Mouse (Mus musculus): ENCODE measurements at regions not wholly inside any gene's neighbourhood (a gene's known extent, or its start where the extent isn't known, plus 50 kb on each side); places are given as distances from the start of the nearest gene placed in this dataset.

- Histone ChIP-seq H3K4me2 (ENCODE audit: low read length) (peak overlapping the region; percentile 32), H3K36me3 (ENCODE audit: control insufficient read depth, insufficient read depth, low read length) (no peaks in the 10 kb centered on the region), H3K4me1 (ENCODE audit: control insufficient read depth, insufficient read depth, low read depth, low read length) (peaks cover 4% of the 10 kb centered on the region; the same call in 1 of the 2 replicates), H3K9ac (ENCODE audit: low read depth, low read length) (no peak overlapping the region), H3K27ac (ENCODE audit: low read depth, low read length) (no peak overlapping the region), H3K27me3 (replicated peaks; ENCODE audit: control insufficient read depth, insufficient read depth, low read length) (no peaks in the 10 kb centered on the region), H3K4me3 (ENCODE audit: low read length) (no peak overlapping the region), H3K9me3 (ENCODE audit: control insufficient read depth, low read length) (no peaks in the 10 kb centered on the region)
- 23% methylated on average over 12 of the region's 12 CpGs for WGBS
- ATAC-seq, result peak; percentile 79
These were observed 574.4 kb downstream of the Dok5 start for GRCm38 (mm10) chr2:171306000-171306399.

- H3K9ac ChIP-seq (ENCODE audit: low read depth, low read length), result no peak overlapping the region
- H3K36me3 ChIP-seq (ENCODE audit: control insufficient read depth, insufficient read depth, low read length), result no peaks in the 10 kb centered on the region
- no peaks in the 10 kb centered on the region for H3K9me3 ChIP-seq (ENCODE audit: control insufficient read depth, low read length)
- H3K27ac ChIP-seq (ENCODE audit: low read depth, low read length), result no peak overlapping the region
- no peaks in the 10 kb centered on the region for H3K4me1 ChIP-seq (ENCODE audit: control insufficient read depth, insufficient read depth, low read depth, low read length)
- 40% methylated on average over 5 of the region's 5 CpGs for WGBS
- no peak overlapping the region for H3K4me3 ChIP-seq (ENCODE audit: low read length)
- ATAC-seq, result no peak
- no peaks in the 10 kb centered on the region for H3K27me3 ChIP-seq (replicated peaks; ENCODE audit: control insufficient read depth, insufficient read depth, low read length)
- H3K4me2 ChIP-seq (ENCODE audit: low read length), result no peak overlapping the region
These were observed 566.9 kb downstream of the Dok5 start for GRCm38 (mm10) chr2:171298519-171298918.

GRCm38 (mm10) chr2:171295603-171296002, 564.0 kb downstream of the Dok5 start:
- H3K9me3 ChIP-seq (ENCODE audit: control insufficient read depth, low read length), result no peaks in the 10 kb centered on the region
- no peak for ATAC-seq
- no peaks in the 10 kb centered on the region for H3K36me3 ChIP-seq (ENCODE audit: control insufficient read depth, insufficient read depth, low read length)
- H3K9ac ChIP-seq (ENCODE audit: low read depth, low read length), result no peak overlapping the region
- no peak overlapping the region for H3K4me2 ChIP-seq (ENCODE audit: low read length)
- no peak overlapping the region for H3K27ac ChIP-seq (ENCODE audit: low read depth, low read length)
- WGBS, result 95% methylated on average over 5 of the region's 5 CpGs
- no peak overlapping the region for H3K4me3 ChIP-seq (ENCODE audit: low read length)
- H3K4me1 ChIP-seq (ENCODE audit: control insufficient read depth, insufficient read depth, low read depth, low read length), result no peaks in the 10 kb centered on the region
- no peaks in the 10 kb centered on the region for H3K27me3 ChIP-seq (replicated peaks; ENCODE audit: control insufficient read depth, insufficient read depth, low read length)

DNA sequence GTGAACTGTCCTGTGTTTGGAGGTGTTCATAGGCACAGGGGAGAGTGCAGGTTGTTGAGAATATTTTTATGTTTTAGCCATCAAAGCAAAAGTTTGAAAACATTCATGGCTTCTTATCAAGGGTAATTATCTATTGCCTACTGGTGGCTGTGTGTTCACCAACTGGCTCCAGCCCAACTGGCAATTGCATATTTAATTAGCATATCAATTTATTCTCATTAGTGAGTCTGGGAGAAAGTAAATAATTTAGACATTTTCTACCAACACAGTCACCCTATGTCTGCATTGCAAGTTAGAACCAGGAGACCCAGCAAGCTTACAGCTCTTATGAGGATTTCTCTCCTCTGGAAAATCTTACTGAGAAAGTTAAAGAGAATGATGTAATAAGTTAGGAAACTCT, 561.0 kb downstream of the Dok5 start:
- no peak overlapping the region for H3K9ac ChIP-seq (ENCODE audit: low read depth, low read length)
- H3K4me2 ChIP-seq (ENCODE audit: low read length), result no peak overlapping the region
- H3K4me1 ChIP-seq (ENCODE audit: control insufficient read depth, insufficient read depth, low read depth, low read length), result no peaks in the 10 kb centered on the region
- H3K27ac ChIP-seq (ENCODE audit: low read depth, low read length), result no peak overlapping the region
- H3K4me3 ChIP-seq (ENCODE audit: low read length), result no peak overlapping the region
- ATAC-seq, result no peak
- no peaks in the 10 kb centered on the region for H3K27me3 ChIP-seq (replicated peaks; ENCODE audit: control insufficient read depth, insufficient read depth, low read length)
- H3K9me3 ChIP-seq (ENCODE audit: control insufficient read depth, low read length), result no peaks in the 10 kb centered on the region
- no peaks in the 10 kb centered on the region for H3K36me3 ChIP-seq (ENCODE audit: control insufficient read depth, insufficient read depth, low read length)

DNA sequence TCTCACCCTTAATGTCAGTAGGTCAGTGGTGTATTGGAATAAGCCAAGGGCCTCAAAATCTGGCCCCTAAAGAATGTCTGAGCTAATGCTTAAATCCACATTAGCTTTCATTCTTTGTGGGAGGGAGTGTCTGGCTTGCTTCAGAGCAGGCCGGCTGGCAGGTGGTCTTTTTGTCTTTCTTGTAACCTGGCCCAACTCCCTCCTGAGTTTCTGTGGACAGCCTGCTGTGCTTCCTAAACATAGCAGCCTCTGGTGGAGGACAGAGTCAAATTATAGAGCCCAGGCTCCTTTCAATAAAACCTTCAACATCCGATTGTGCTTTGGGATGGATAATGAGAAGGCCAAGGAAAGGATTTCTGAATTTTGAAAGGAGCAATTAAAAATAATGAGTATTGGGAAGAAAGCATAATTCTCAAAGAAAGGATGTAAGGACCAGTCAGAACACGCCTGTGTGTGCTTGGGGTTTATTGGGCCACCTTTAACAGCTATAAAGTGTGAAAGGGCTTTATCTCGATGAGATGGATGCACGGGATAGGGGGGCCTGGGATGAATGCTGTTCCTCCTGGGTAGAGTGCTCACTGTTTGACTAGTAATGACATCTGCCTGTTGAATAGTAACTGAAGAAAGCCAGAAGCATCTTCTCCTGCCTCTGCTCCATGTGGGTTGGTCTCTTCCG, 554.2 kb downstream of the Dok5 start:
- Histone ChIP-seq H3K4me2 (ENCODE audit: low read length) (no peak overlapping the region), H3K9me3 (ENCODE audit: control insufficient read depth, low read length) (peaks cover 4% of the 10 kb centered on the region), H3K9ac (ENCODE audit: low read depth, low read length) (no peak overlapping the region), H3K27ac (ENCODE audit: low read depth, low read length) (no peak overlapping the region), H3K4me1 (ENCODE audit: control insufficient read depth, insufficient read depth, low read depth, low read length) (no peaks in the 10 kb centered on the region), H3K36me3 (ENCODE audit: control insufficient read depth, insufficient read depth, low read length) (no peaks in the 10 kb centered on the region), H3K4me3 (ENCODE audit: low read length) (no peak overlapping the region), H3K27me3 (replicated peaks; ENCODE audit: control insufficient read depth, insufficient read depth, low read length) (no peaks in the 10 kb centered on the region)
- 28% methylated on average over 6 of the region's 6 CpGs for WGBS
- ATAC-seq, result no peak

DNA sequence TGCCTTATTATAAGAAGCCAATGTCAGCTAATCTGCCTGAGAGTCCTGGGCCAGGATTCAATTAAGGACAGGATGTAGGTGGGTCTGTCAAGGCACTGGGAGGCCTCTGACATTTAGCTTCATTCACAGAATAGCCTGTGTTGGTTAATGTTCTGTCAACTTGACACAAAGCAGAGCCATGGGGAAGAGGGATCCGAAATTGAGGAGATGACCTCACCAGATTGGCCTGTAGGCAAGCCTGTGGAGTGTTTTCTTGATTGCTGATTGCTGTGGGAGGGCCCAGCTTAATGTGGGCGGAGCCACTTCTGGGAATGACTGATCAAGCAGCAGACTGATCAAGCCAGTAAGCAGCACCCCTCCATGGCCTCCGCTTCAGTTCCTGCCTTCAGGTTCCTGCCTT, 548.5 kb downstream of the Dok5 start:
- no peak overlapping the region for H3K9ac ChIP-seq (ENCODE audit: low read depth, low read length)
- peaks cover 4% of the 10 kb centered on the region for H3K9me3 ChIP-seq (ENCODE audit: control insufficient read depth, low read length)
- H3K4me1 ChIP-seq (ENCODE audit: control insufficient read depth, insufficient read depth, low read depth, low read length), result no peaks in the 10 kb centered on the region
- H3K4me2 ChIP-seq (ENCODE audit: low read length), result no peak overlapping the region
- H3K36me3 ChIP-seq (ENCODE audit: control insufficient read depth, insufficient read depth, low read length), result no peaks in the 10 kb centered on the region
- H3K4me3 ChIP-seq (ENCODE audit: low read length), result no peak overlapping the region
- WGBS, result 79% methylated on average over 3 of the region's 3 CpGs
- no peak overlapping the region for H3K27ac ChIP-seq (ENCODE audit: low read depth, low read length)
- no peaks in the 10 kb centered on the region for H3K27me3 ChIP-seq (replicated peaks; ENCODE audit: control insufficient read depth, insufficient read depth, low read length)
- no peak for ATAC-seq

DNA sequence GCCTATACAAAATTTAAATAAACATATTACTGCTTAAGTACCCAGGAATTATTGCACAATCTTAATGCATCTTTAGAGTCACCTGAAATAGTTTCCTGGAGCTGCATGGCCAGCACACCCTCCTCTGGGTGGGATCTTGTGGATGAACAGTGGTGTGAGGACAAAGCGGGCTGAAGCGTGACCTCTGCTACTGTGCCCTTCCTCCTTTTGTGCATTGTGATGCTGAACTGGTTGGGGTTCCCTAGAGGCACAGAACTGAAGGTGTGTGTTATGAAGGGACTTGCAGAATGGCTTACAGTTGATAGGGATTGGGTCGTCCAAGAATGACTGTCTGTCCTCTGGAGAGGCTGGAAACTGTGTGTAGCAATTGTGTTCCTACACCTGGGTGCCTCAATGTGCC, 547.7 kb downstream of the Dok5 start:
- H3K9ac ChIP-seq (ENCODE audit: low read depth, low read length), result no peak overlapping the region
- no peak overlapping the region for H3K27ac ChIP-seq (ENCODE audit: low read depth, low read length)
- no peak for ATAC-seq
- H3K4me1 ChIP-seq (ENCODE audit: control insufficient read depth, insufficient read depth, low read depth, low read length), result no peaks in the 10 kb centered on the region
- no peaks in the 10 kb centered on the region for H3K27me3 ChIP-seq (replicated peaks; ENCODE audit: control insufficient read depth, insufficient read depth, low read length)
- no peak overlapping the region for H3K4me3 ChIP-seq (ENCODE audit: low read length)
- H3K4me2 ChIP-seq (ENCODE audit: low read length), result no peak overlapping the region
- WGBS, result 79% methylated on average over 3 of the region's 3 CpGs
- H3K9me3 ChIP-seq (ENCODE audit: control insufficient read depth, low read length), result peaks cover 4% of the 10 kb centered on the region
- no peaks in the 10 kb centered on the region for H3K36me3 ChIP-seq (ENCODE audit: control insufficient read depth, insufficient read depth, low read length)

DNA sequence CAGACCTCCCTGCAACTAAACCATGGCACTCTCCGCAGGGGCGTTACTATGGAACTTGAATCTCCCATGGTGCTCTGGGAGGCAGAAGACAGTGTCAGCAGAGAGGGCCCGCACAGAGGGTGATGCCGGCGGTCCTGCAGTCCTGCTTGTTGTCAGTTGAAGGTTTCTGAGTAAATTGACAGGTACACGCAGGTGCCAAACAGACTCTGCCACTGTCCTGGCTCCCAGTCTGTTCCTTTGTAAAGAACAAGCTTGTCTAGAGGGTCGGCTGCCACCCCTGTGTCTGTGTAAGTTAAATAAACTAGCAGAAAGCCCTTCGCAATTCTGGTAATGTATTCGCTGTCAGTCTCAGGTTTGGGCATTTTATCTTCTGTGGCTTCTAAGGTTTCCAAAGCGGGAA, 521.6 kb downstream of the Dok5 start:
- 43% methylated on average over 10 of the region's 10 CpGs for WGBS
- Histone ChIP-seq H3K9me3 (ENCODE audit: control insufficient read depth, low read length) (no peaks in the 10 kb centered on the region), H3K9ac (ENCODE audit: low read depth, low read length) (no peak overlapping the region), H3K4me2 (ENCODE audit: low read length) (peak overlapping the region; percentile 17; the same call in 1 of the 2 replicates), H3K4me1 (ENCODE audit: control insufficient read depth, insufficient read depth, low read depth, low read length) (no peaks in the 10 kb centered on the region), H3K27ac (ENCODE audit: low read depth, low read length) (no peak overlapping the region), H3K4me3 (ENCODE audit: low read length) (no peak overlapping the region), H3K36me3 (ENCODE audit: control insufficient read depth, insufficient read depth, low read length) (no peaks in the 10 kb centered on the region), H3K27me3 (replicated peaks; ENCODE audit: control insufficient read depth, insufficient read depth, low read length) (no peaks in the 10 kb centered on the region)
- ATAC-seq, result no peak

DNA sequence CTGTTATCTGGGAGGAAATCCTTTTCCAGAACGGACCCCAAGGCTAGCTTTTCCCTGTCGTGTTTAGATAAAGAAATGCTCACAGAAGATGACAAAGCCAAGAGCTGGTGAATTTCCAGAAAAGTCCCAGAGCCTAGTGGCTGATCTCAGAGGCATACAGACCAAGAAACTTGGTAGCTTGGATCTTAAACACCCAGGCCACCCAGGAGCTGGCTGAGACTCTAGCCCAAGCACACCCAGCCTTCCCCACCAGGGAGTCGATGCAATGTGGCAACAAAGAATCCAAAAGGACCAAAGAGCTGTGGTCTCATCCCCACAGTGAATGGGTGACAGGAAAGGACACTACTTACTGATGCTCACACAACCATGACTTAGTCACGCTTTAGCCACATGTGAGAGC, 513.8 kb downstream of the Dok5 start:
- no peak for ATAC-seq
- 83% methylated on average over 4 of the region's 4 CpGs for WGBS
- no peak overlapping the region for H3K4me3 ChIP-seq (ENCODE audit: low read length)
- H3K36me3 ChIP-seq (ENCODE audit: control insufficient read depth, insufficient read depth, low read length), result no peaks in the 10 kb centered on the region
- H3K27me3 ChIP-seq (replicated peaks; ENCODE audit: control insufficient read depth, insufficient read depth, low read length), result no peaks in the 10 kb centered on the region
- H3K27ac ChIP-seq (ENCODE audit: low read depth, low read length), result no peak overlapping the region
- no peaks in the 10 kb centered on the region for H3K9me3 ChIP-seq (ENCODE audit: control insufficient read depth, low read length)
- no peak overlapping the region for H3K4me2 ChIP-seq (ENCODE audit: low read length)
- H3K9ac ChIP-seq (ENCODE audit: low read depth, low read length), result no peak overlapping the region
- no peaks in the 10 kb centered on the region for H3K4me1 ChIP-seq (ENCODE audit: control insufficient read depth, insufficient read depth, low read depth, low read length)

DNA sequence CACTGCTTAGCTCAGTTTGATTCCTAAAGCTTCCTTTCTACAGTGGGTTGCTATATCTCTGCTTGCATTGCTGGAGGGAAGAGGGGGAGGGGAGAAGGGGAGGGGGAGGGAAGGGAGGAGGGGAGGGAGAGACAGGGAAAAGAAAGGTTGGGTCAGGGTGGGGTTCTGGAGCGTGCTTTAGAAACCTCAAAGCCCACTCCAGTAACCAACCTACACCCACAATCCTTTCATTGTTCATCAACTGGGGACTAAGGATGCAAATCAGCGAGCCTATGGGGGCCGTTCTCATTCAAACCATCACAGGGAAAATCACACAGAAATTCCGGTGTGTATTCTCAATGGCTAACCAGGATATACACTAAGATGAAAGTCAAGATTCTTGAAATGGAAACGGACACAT, 510.7 kb downstream of the Dok5 start:
- H3K9ac ChIP-seq (ENCODE audit: low read depth, low read length), result no peak overlapping the region
- H3K27me3 ChIP-seq (replicated peaks; ENCODE audit: control insufficient read depth, insufficient read depth, low read length), result no peaks in the 10 kb centered on the region
- H3K9me3 ChIP-seq (ENCODE audit: control insufficient read depth, low read length), result no peaks in the 10 kb centered on the region
- H3K27ac ChIP-seq (ENCODE audit: low read depth, low read length), result no peak overlapping the region
- no peaks in the 10 kb centered on the region for H3K36me3 ChIP-seq (ENCODE audit: control insufficient read depth, insufficient read depth, low read length)
- WGBS, result 69% methylated on average over 5 of the region's 5 CpGs
- no peak for ATAC-seq
- no peak overlapping the region for H3K4me2 ChIP-seq (ENCODE audit: low read length)
- no peaks in the 10 kb centered on the region for H3K4me1 ChIP-seq (ENCODE audit: control insufficient read depth, insufficient read depth, low read depth, low read length)
- no peak overlapping the region for H3K4me3 ChIP-seq (ENCODE audit: low read length)
